Mouse (Mus musculus) forebrain, embryonic 16.5 days (tissue): Measurements from ENCODE around the gene Mettl24. TPM values are rescaled to one million over a fixed set of nuclear protein-coding genes. Genes with fewer than 3 reads are reported as not detected.

Experiments used
- ATAC-seq: fragments of 200-750 bp; cut with Nextera tagmentation; 2 replicates; pipeline ENCODE4 v1.8.0; 2017; ENCODE audit warnings: mild to moderate bottlenecking, moderate library complexity
- H3K27ac ChIP-seq: fragments of 300-500 bp; sonication (generic); 2 replicates; pipeline ENCODE4 v1.5.1; 2014; ENCODE audit warnings: low read length, control low read depth
- H3K27me3 ChIP-seq: fragments of 300-500 bp; sonication (generic); replicated peaks from 2 replicates; pipeline ENCODE4 v1.6.1; 2014; ENCODE audit warnings: low read length; ENCODE audit not compliant: control insufficient read depth, insufficient read depth
- H3K36me3 ChIP-seq: fragments of 300-500 bp; sonication (generic); 2 replicates; pipeline ENCODE4 v1.6.1; 2014; ENCODE audit not compliant: control insufficient read depth, insufficient read depth
- H3K4me1 ChIP-seq: fragments of 300-500 bp; sonication (generic); replicated peaks from 2 replicates; pipeline ENCODE4 v1.6.1; 2014; ENCODE audit warnings: low read length; ENCODE audit not compliant: control insufficient read depth, insufficient read depth
- H3K4me2 ChIP-seq: fragments of 300-500 bp; sonication (generic); 2 replicates; pipeline ENCODE4 v1.6.1; 2014; ENCODE audit warnings: mild to moderate bottlenecking, low read length, control low read depth
- H3K4me3 ChIP-seq: fragments of 300-500 bp; sonication (generic); replicated peaks from 2 replicates; pipeline ENCODE4 v1.5.1; 2014; ENCODE audit warnings: mild to moderate bottlenecking, low read length, control low read depth
- H3K9ac ChIP-seq: fragments of 300-500 bp; sonication (generic); replicated peaks from 2 replicates; pipeline ENCODE4 v1.6.1; 2014; ENCODE audit warnings: low read depth, low read length, control low read depth
- H3K9me3 ChIP-seq: fragments of 300-500 bp; sonication (generic); 2 replicates; pipeline ENCODE4 v1.6.1; 2016; ENCODE audit warnings: low read length; ENCODE audit not compliant: control insufficient read depth
- WGBS: fragments of 180-500 bp; shearing (Covaris S2); extraction: QIAGEN DNeasy Blood & Tissue Kit; methylation state at CpG from one replicate; pipeline ENCODE4 v1.1.7; 2014; 5-methylcytosine and 5-hydroxymethylcytosine counted together
- polyA plus RNA-seq: library from polyadenylated mRNA; unstranded; fragments of >200 nt; fragmentation: Nextera tagmentation; extraction: Ambion mirVana; gene quantifications from 2 replicates; pipeline ENCODE4 v1.2.1, GENCODE M21; 2015

The Mettl24 gene
- polyA plus RNA-seq, 1 experiment from 2014 or later: 0.27 TPM

- no peaks in the 10 kb centered on the region for H3K27me3 ChIP-seq
- H3K9ac ChIP-seq: no peak overlapping the region
- no peak for ATAC-seq
- H3K4me3 ChIP-seq: no peak overlapping the region
- no peak overlapping the region for H3K4me2 ChIP-seq
- no peaks in the 10 kb centered on the region for H3K9me3 ChIP-seq
- H3K36me3 ChIP-seq: no peaks in the 10 kb centered on the region
- 79% methylated on average over 3 of the region's 3 CpGs for WGBS
- peaks cover 16% of the 10 kb centered on the region for H3K4me1 ChIP-seq
- H3K27ac ChIP-seq: no peak overlapping the region
Measured at GRCm38 (mm10) chr10:40678477-40678876, 4.6 kb upstream of the Mettl24 start.

- H3K27me3 ChIP-seq: no peaks in the 10 kb centered on the region
- H3K36me3 ChIP-seq: no peaks in the 10 kb centered on the region
- peak; percentile 60 for ATAC-seq
- H3K4me2 ChIP-seq: peak overlapping the region; percentile 98
- H3K4me3 ChIP-seq: no peak overlapping the region
- H3K9ac ChIP-seq: no peak overlapping the region
- H3K9me3 ChIP-seq: no peaks in the 10 kb centered on the region
- WGBS: 19% methylated on average over 8 of the region's 8 CpGs
- H3K4me1 ChIP-seq: peaks cover 16% of the 10 kb centered on the region
- no peak overlapping the region for H3K27ac ChIP-seq
Measured at GRCm38 (mm10) chr10:40682470-40682869, 612 bp upstream of the Mettl24 start.

- Histone ChIP-seq H3K4me2 (peak overlapping the region; percentile 98), H3K27ac (no peak overlapping the region), H3K9ac (no peak overlapping the region), H3K9me3 (no peaks in the 10 kb centered on the region), H3K4me3 (peak overlapping the region; percentile 56; the same call in 1 of the 2 replicates), H3K36me3 (no peaks in the 10 kb centered on the region), H3K4me1 (peaks cover 16% of the 10 kb centered on the region), H3K27me3 (no peaks in the 10 kb centered on the region)
- WGBS: 57% methylated on average over 9 of the region's 9 CpGs
- peak; percentile 9; the same call in 1 of the 2 replicates for ATAC-seq
Measured at GRCm38 (mm10) chr10:40683868-40684253, 779 bp downstream of the Mettl24 start.

- no peak overlapping the region for H3K9ac ChIP-seq
- no peak overlapping the region for H3K4me2 ChIP-seq
- H3K4me1 ChIP-seq: peaks cover 16% of the 10 kb centered on the region
- ATAC-seq: no peak
- no peak overlapping the region for H3K4me3 ChIP-seq
- H3K9me3 ChIP-seq: no peaks in the 10 kb centered on the region
- no peak overlapping the region for H3K27ac ChIP-seq
- H3K36me3 ChIP-seq: no peaks in the 10 kb centered on the region
- no peaks in the 10 kb centered on the region for H3K27me3 ChIP-seq
- WGBS: 92% methylated on average over 7 of the region's 7 CpGs
Measured at GRCm38 (mm10) chr10:40684326-40684725, 1.2 kb downstream of the Mettl24 start.

- no peak overlapping the region for H3K9ac ChIP-seq
- H3K27me3 ChIP-seq: no peaks in the 10 kb centered on the region
- no peak overlapping the region for H3K4me2 ChIP-seq
- H3K27ac ChIP-seq: no peak overlapping the region
- WGBS: 64% methylated on average over 8 of the region's 8 CpGs
- no peaks in the 10 kb centered on the region; the same call in 1 of the 2 replicates for H3K9me3 ChIP-seq
- no peaks in the 10 kb centered on the region for H3K36me3 ChIP-seq
- ATAC-seq: no peak
- peaks cover 16% of the 10 kb centered on the region for H3K4me1 ChIP-seq
- no peak overlapping the region for H3K4me3 ChIP-seq
Measured at GRCm38 (mm10) chr10:40685641-40686040, 2.6 kb downstream of the Mettl24 start.

GRCm38 (mm10) chr10:40686976-40687375 lies 3.9 kb downstream of the Mettl24 start:
- no peak overlapping the region for H3K4me2 ChIP-seq
- no peak overlapping the region for H3K27ac ChIP-seq
- no peaks in the 10 kb centered on the region for H3K27me3 ChIP-seq
- 88% methylated on average over 4 of the region's 4 CpGs for WGBS
- H3K9ac ChIP-seq: no peak overlapping the region
- peaks cover 16% of the 10 kb centered on the region for H3K4me1 ChIP-seq
- no peaks in the 10 kb centered on the region for H3K36me3 ChIP-seq
- no peak overlapping the region for H3K4me3 ChIP-seq
- no peak for ATAC-seq
- H3K9me3 ChIP-seq: no peaks in the 10 kb centered on the region; the same call in 1 of the 2 replicates

GRCm38 (mm10) chr10:40687407-40687806 lies 4.3 kb downstream of the Mettl24 start:
- Histone ChIP-seq H3K4me1 (peaks cover 15% of the 10 kb centered on the region), H3K4me3 (no peak overlapping the region), H3K9me3 (no peaks in the 10 kb centered on the region; the same call in 1 of the 2 replicates), H3K27ac (no peak overlapping the region), H3K9ac (no peak overlapping the region), H3K4me2 (no peak overlapping the region), H3K36me3 (no peaks in the 10 kb centered on the region), H3K27me3 (no peaks in the 10 kb centered on the region)
- no peak for ATAC-seq
- 77% methylated on average over 2 of the region's 2 CpGs for WGBS

- H3K4me3 ChIP-seq: no peak overlapping the region
- WGBS: 60% methylated on average over 6 of the region's 6 CpGs
- no peak for ATAC-seq
- H3K27me3 ChIP-seq: no peaks in the 10 kb centered on the region
- no peak overlapping the region for H3K4me2 ChIP-seq
- H3K27ac ChIP-seq: no peak overlapping the region
- peaks cover 6% of the 10 kb centered on the region for H3K4me1 ChIP-seq
- no peak overlapping the region for H3K9ac ChIP-seq
- H3K36me3 ChIP-seq: no peaks in the 10 kb centered on the region
- H3K9me3 ChIP-seq: no peaks in the 10 kb centered on the region; the same call in 1 of the 2 replicates
Measured at GRCm38 (mm10) chr10:40688266-40688665, 5.2 kb downstream of the Mettl24 start.

GRCm38 (mm10) chr10:40688873-40689272 lies 5.8 kb downstream of the Mettl24 start:
- no peak overlapping the region for H3K4me3 ChIP-seq
- no peaks in the 10 kb centered on the region for H3K27me3 ChIP-seq
- no peaks in the 10 kb centered on the region; the same call in 1 of the 2 replicates for H3K9me3 ChIP-seq
- H3K4me2 ChIP-seq: no peak overlapping the region
- WGBS: 24% methylated on average over 1 of the region's 1 CpGs
- H3K9ac ChIP-seq: no peak overlapping the region
- ATAC-seq: no peak
- no peak overlapping the region for H3K27ac ChIP-seq
- H3K4me1 ChIP-seq: peaks cover under 1% of the 10 kb centered on the region; the same call in 1 of the 2 replicates
- no peaks in the 10 kb centered on the region for H3K36me3 ChIP-seq

GRCm38 (mm10) chr10:40698652-40699051 lies 15.6 kb downstream of the Mettl24 start:
- Histone ChIP-seq H3K36me3 (no peaks in the 10 kb centered on the region), H3K4me3 (no peak overlapping the region), H3K27ac (no peak overlapping the region), H3K4me2 (no peak overlapping the region), H3K9me3 (no peaks in the 10 kb centered on the region), H3K4me1 (no peaks in the 10 kb centered on the region), H3K9ac (no peak overlapping the region), H3K27me3 (no peaks in the 10 kb centered on the region)
- no peak for ATAC-seq
- WGBS: 83% methylated on average over 4 of the region's 4 CpGs
